Mouse (Mus musculus): Measurements from ENCODE around the gene Olfr782. TPM values are rescaled to one million over a fixed set of nuclear protein-coding genes. Genes with fewer than 3 reads are reported as not detected.

Olfr782 gene
- polyA plus RNA-seq, 1 experiment from 2014 or later, result not detected

DNA sequence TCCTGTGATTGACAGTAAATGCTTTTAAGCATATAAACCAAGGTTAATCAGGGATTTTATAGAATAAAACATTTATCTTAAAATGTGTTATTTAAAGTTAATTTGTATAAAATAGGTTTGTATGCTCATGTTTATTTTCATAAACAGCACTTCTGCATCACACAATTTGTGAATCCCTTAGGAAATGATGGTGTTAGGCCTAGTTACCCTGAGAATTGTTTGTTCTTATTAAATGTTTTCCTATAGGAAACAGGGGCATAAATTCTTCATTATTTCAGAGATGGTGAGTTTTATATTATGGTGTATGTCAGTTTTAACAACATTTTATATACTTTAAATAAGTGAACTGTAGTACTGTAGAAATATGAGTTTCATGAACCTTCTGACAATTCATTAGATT is 35.1 kb downstream of the Olfr782 start, which contains the start of gene Olfr784:
Olfr784 (plus strand) TSS at position 301 of the 400 bp plus-strand sequence.
- H3K27me3 ChIP-seq (ENCODE audit: control insufficient read depth, insufficient read depth, low read length), result no peaks in the 10 kb centered on the region
- no peak within 1 kb of the TSS for H3K27ac ChIP-seq (replicated peaks; ENCODE audit: low read depth, low read length)
- ATAC-seq (ENCODE audit: low FRiP score, low TSS enrichment) (no peak), DNase-seq (no peak)
- no peaks in the 10 kb centered on the region for H3K9me3 ChIP-seq (ENCODE audit: control insufficient read depth, low read length)
- H3K4me3 ChIP-seq (replicated peaks; ENCODE audit: low read depth, low read length), result no peak within 1 kb of the TSS
- no peaks in the 10 kb centered on the region for H3K4me1 ChIP-seq (ENCODE audit: control insufficient read depth, insufficient read depth, low read length)
- H3K9ac ChIP-seq (replicated peaks; ENCODE audit: low read length), result no peak within 1 kb of the TSS
- H3K36me3 ChIP-seq (ENCODE audit: control insufficient read depth, insufficient read depth, low read length), result no peaks in the 10 kb centered on the region
- H3K4me2 ChIP-seq (ENCODE audit: low read length), result no peak within 1 kb of the TSS

DNA sequence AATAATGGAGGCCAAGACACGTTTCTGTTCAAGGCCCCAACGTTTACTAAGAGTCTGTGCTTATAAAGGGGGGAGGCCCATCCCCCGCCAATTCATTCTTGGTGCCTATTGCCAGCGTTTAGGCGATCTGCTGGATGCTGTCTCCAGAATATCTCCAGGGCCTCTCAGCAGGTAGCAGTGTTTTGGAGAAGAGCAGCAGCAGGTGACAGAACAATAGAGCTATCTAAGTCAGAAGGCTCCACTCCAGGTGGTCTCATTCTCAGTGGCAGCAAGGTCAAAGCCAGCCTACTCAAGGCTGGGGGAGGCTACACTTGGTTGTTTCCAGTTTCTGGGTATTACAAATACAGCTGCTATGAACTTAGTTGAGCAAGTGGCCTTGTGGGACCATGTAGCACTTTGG is 52.2 kb downstream of the Olfr782 start:
- ATAC-seq (ENCODE audit: low FRiP score, low TSS enrichment) (no peak), DNase-seq (no peak)
- no peak overlapping the region for H3K27ac ChIP-seq (replicated peaks; ENCODE audit: low read depth, low read length)
- H3K4me1 ChIP-seq (ENCODE audit: control insufficient read depth, insufficient read depth, low read length), result no peaks in the 10 kb centered on the region
- no peak overlapping the region for H3K4me2 ChIP-seq (ENCODE audit: low read length)
- H3K9me3 ChIP-seq (ENCODE audit: control insufficient read depth, low read length), result no peaks in the 10 kb centered on the region
- no peaks in the 10 kb centered on the region for H3K36me3 ChIP-seq (ENCODE audit: control insufficient read depth, insufficient read depth, low read length)
- no peak overlapping the region for H3K4me3 ChIP-seq (replicated peaks; ENCODE audit: low read depth, low read length)
- H3K9ac ChIP-seq (replicated peaks; ENCODE audit: low read length), result no peak overlapping the region
- H3K27me3 ChIP-seq (ENCODE audit: control insufficient read depth, insufficient read depth, low read length), result no peaks in the 10 kb centered on the region
- 44% methylated on average over 5 of the region's 5 CpGs for WGBS

Other genes starting within 250 kb of the Olfr782 start
- not detected in 2 replicates for gene Olfr768, start 249.5 kb upstream of the Olfr782 start, polyA plus RNA-seq (2014; fragmentation: Nextera tagmentation; extraction: Ambion mirVana)
- not detected in 2 replicates for gene Olfr769, start 231.0 kb upstream of the Olfr782 start, polyA plus RNA-seq (2014; fragmentation: Nextera tagmentation; extraction: Ambion mirVana)
- gene Olfr770, start 209.9 kb upstream of the Olfr782 start, polyA plus RNA-seq (2014; fragmentation: Nextera tagmentation; extraction: Ambion mirVana), result not detected in 2 replicates
- not detected in 2 replicates for gene Olfr771, start 184.1 kb upstream of the Olfr782 start, polyA plus RNA-seq (2014; fragmentation: Nextera tagmentation; extraction: Ambion mirVana)
- gene Olfr772, start 170.9 kb upstream of the Olfr782 start, polyA plus RNA-seq (2014; fragmentation: Nextera tagmentation; extraction: Ambion mirVana), result not detected in 2 replicates
- gene Olfr773, start 161.4 kb upstream of the Olfr782 start, polyA plus RNA-seq (2014; fragmentation: Nextera tagmentation; extraction: Ambion mirVana), result not detected in 2 replicates
- not detected in 2 replicates for gene Olfr774, start 112.6 kb upstream of the Olfr782 start, polyA plus RNA-seq (2014; fragmentation: Nextera tagmentation; extraction: Ambion mirVana)
- not detected in 2 replicates for gene Olfr775, start 100.4 kb upstream of the Olfr782 start, polyA plus RNA-seq (2014; fragmentation: Nextera tagmentation; extraction: Ambion mirVana)
- gene Olfr776, start 89.7 kb upstream of the Olfr782 start, polyA plus RNA-seq (2014; fragmentation: Nextera tagmentation; extraction: Ambion mirVana), result not detected in 2 replicates
- gene Olfr777, start 77.4 kb upstream of the Olfr782 start, polyA plus RNA-seq (2014; fragmentation: Nextera tagmentation; extraction: Ambion mirVana), result not detected in 2 replicates
- gene Olfr780, start 30.7 kb upstream of the Olfr782 start, polyA plus RNA-seq (2014; fragmentation: Nextera tagmentation; extraction: Ambion mirVana), result not detected in 2 replicates
- not detected in 2 replicates for gene Olfr781, start 20.0 kb upstream of the Olfr782 start, polyA plus RNA-seq (2014; fragmentation: Nextera tagmentation; extraction: Ambion mirVana)
- gene Olfr784, start 35.2 kb downstream of the Olfr782 start, polyA plus RNA-seq (2014; fragmentation: Nextera tagmentation; extraction: Ambion mirVana), result 0.13 and 0.14 TPM in 2 replicates
- gene Olfr785, start 56.6 kb downstream of the Olfr782 start, polyA plus RNA-seq (2014; fragmentation: Nextera tagmentation; extraction: Ambion mirVana), result not detected in 2 replicates
- not detected in 2 replicates for gene Olfr786, start 78.5 kb downstream of the Olfr782 start, polyA plus RNA-seq (2014; fragmentation: Nextera tagmentation; extraction: Ambion mirVana)
- not detected in 2 replicates for gene Olfr787, start 113.0 kb downstream of the Olfr782 start, polyA plus RNA-seq (2014; fragmentation: Nextera tagmentation; extraction: Ambion mirVana)
- not detected in 2 replicates for gene Olfr788, start 122.1 kb downstream of the Olfr782 start, polyA plus RNA-seq (2014; fragmentation: Nextera tagmentation; extraction: Ambion mirVana)
- not detected in 2 replicates for gene Olfr789, start 135.9 kb downstream of the Olfr782 start, polyA plus RNA-seq (2014; fragmentation: Nextera tagmentation; extraction: Ambion mirVana)
- not detected in 2 replicates for gene Olfr790, start 149.6 kb downstream of the Olfr782 start, polyA plus RNA-seq (2014; fragmentation: Nextera tagmentation; extraction: Ambion mirVana)
- not detected in 2 replicates for gene Olfr791, start 172.9 kb downstream of the Olfr782 start, polyA plus RNA-seq (2014; fragmentation: Nextera tagmentation; extraction: Ambion mirVana)
- gene Olfr792, start 190.3 kb downstream of the Olfr782 start, polyA plus RNA-seq (2014; fragmentation: Nextera tagmentation; extraction: Ambion mirVana), result not detected in 2 replicates
- gene Olfr794, start 218.8 kb downstream of the Olfr782 start, polyA plus RNA-seq (2014; fragmentation: Nextera tagmentation; extraction: Ambion mirVana), result not detected in 2 replicates

Measured in midbrain, embryonic 14.5 days (tissue).